Mouse (Mus musculus) embryonic facial prominence, embryonic 12.5 days (tissue): ENCODE results near the gene Abhd2. TPM values are rescaled to one million over a fixed set of nuclear protein-coding genes. Genes with fewer than 3 reads are reported as not detected.

ENCODE experiments used
- ATAC-seq: fragments of 200-750 bp; cut with Nextera tagmentation; 2 replicates; pipeline ENCODE4 v1.8.0; 2017; ENCODE audit not compliant: insufficient number of reproducible peaks, insufficient read depth, low FRiP score, low TSS enrichment
- H3K27ac ChIP-seq: fragments of 300-500 bp; sonication (generic); 2 replicates; pipeline ENCODE4 v1.5.1; 2016; ENCODE audit warnings: mild to moderate bottlenecking
- H3K27me3 ChIP-seq: fragments of 300-500 bp; sonication (generic); 2 replicates; pipeline ENCODE4 v1.6.1; 2016; ENCODE audit warnings: mild to moderate bottlenecking, moderate library complexity
- H3K36me3 ChIP-seq: fragments of 300-500 bp; sonication (generic); 2 replicates; pipeline ENCODE4 v1.6.1; 2016; ENCODE audit warnings: mild to moderate bottlenecking
- H3K4me1 ChIP-seq: fragments of 300-500 bp; sonication (generic); 2 replicates; pipeline ENCODE4 v1.6.1; 2016
- H3K4me2 ChIP-seq: fragments of 300-500 bp; sonication (generic); replicated peaks from 2 replicates; pipeline ENCODE4 v1.6.1; 2016; ENCODE audit warnings: mild to moderate bottlenecking, moderate library complexity
- H3K4me3 ChIP-seq: fragments of 300-500 bp; sonication (generic); 2 replicates; pipeline ENCODE4 v1.5.1; 2016; ENCODE audit warnings: mild to moderate bottlenecking
- H3K9ac ChIP-seq: fragments of 300-500 bp; sonication (generic); 2 replicates; pipeline ENCODE4 v1.6.1; 2016; ENCODE audit warnings: mild to moderate bottlenecking, moderate library complexity
- H3K9me3 ChIP-seq: fragments of 300-500 bp; sonication (generic); 2 replicates; pipeline ENCODE4 v1.6.1; 2016; ENCODE audit warnings: mild to moderate bottlenecking, moderate library complexity
- WGBS: fragments of 180-500 bp; shearing (Covaris S2); methylation state at CpG from one replicate; pipeline ENCODE4 v1.1.7; 2016; 5-methylcytosine and 5-hydroxymethylcytosine counted together
- polyA plus RNA-seq: library from polyadenylated mRNA; unstranded; fragments of >200 nt; fragmentation: Nextera tagmentation; extraction: Ambion mirVana; gene quantifications from 2 replicates; pipeline ENCODE4 v1.2.1, GENCODE M21; 2016

The Abhd2 gene
- polyA plus RNA-seq, 1 experiment from 2014 or later: 11.9 TPM

DNA sequence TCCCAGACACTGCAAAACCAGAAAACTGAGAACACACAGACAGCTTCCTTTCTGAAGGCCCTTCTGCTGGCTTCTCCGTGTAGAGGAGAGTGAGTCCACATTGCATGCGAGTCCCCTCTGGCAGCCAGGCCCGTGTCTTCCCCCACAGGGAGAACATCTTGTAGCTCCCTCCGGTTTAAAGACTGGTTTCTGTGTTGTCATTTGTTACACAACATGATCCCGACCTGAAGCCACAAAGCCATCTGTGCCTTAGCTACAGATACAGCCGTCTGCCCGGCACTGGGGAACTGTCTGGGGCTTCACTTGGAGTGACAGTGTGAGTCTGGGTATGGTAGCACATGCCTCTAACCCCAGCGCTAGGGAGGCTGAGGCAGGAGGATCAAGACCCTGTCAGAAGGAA lies 42.1 kb downstream of the Abhd2 start:
- 0 out of 2 replicates have a peak overlapping the region, but pooled peaks have one; percentile 14 for H3K27ac ChIP-seq
- H3K27me3 ChIP-seq: no peaks in the 10 kb centered on the region
- no peak for ATAC-seq
- no peaks in the 10 kb centered on the region for H3K9me3 ChIP-seq
- no peak overlapping the region for H3K4me3 ChIP-seq
- peaks cover 68% of the 10 kb centered on the region for H3K4me1 ChIP-seq
- H3K36me3 ChIP-seq: no peaks in the 10 kb centered on the region
- no peak overlapping the region for H3K9ac ChIP-seq
- H3K4me2 ChIP-seq: no peak overlapping the region
- WGBS: 61% methylated on average over 8 of the region's 8 CpGs

DNA sequence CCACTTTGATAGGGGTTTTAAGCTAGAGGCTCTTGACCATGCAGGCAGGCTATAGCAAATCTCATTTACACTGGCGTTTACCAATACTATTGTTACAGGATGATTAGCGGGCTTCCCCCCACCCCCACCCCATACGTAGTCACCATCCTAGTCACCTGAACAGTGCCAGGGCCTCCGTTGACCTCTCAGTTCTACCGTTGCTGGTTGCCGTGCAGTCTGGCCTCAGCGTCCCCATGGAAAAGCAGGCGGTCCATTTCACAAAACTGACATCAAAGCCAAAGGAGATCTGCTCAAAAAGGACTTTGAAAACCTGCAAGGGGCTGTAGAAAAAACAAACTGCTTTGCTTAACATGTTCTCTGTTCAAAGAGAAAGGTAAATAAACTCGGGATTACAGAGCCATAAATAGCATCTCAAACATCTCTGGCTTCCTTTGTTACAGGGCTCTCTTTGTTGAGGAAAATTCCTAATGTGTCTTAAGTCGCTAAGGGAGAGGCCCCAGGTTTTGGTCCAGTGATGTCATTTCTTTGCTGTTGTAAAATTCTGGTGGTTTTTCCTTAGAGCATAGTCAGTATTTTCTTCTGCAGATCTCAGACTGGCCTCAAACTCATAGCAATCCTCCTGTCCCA lies 43.2 kb downstream of the Abhd2 start:
- H3K4me1 ChIP-seq: peaks cover 62% of the 10 kb centered on the region
- no peaks in the 10 kb centered on the region for H3K27me3 ChIP-seq
- no peaks in the 10 kb centered on the region for H3K9me3 ChIP-seq
- no peak overlapping the region for H3K4me2 ChIP-seq
- H3K36me3 ChIP-seq: no peaks in the 10 kb centered on the region
- H3K27ac ChIP-seq: peak overlapping the region; percentile 58
- H3K4me3 ChIP-seq: no peak overlapping the region
- WGBS: 21% methylated on average over 10 of the region's 10 CpGs
- no peak for ATAC-seq
- no peak overlapping the region for H3K9ac ChIP-seq

DNA sequence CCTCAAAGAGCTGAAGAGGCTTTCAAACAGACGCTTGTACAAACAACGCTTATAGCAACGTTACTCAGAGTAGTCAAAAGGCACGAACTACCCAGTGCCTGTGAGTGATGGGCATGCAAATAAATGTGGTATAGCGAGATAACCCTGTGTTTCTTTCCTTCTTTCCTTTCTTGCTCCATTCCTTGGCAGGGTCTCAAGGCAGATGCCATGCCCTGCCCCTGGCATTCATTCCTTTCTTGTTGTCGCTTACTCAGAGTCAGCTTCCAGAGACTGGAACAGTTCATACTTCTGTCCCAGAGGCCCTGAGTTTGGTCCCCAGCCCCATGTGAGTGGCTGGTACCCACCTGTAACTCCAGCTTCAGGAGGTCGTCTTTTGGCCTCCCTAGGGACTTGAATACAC lies 44.6 kb downstream of the Abhd2 start:
- no peak overlapping the region for H3K4me2 ChIP-seq
- 72% methylated on average over 7 of the region's 7 CpGs for WGBS
- peaks cover 63% of the 10 kb centered on the region for H3K4me1 ChIP-seq
- ATAC-seq: no peak
- no peak overlapping the region for H3K9ac ChIP-seq
- no peaks in the 10 kb centered on the region for H3K27me3 ChIP-seq
- H3K36me3 ChIP-seq: no peaks in the 10 kb centered on the region
- H3K27ac ChIP-seq: peak overlapping the region; percentile 74
- no peaks in the 10 kb centered on the region for H3K9me3 ChIP-seq
- no peak overlapping the region for H3K4me3 ChIP-seq

DNA sequence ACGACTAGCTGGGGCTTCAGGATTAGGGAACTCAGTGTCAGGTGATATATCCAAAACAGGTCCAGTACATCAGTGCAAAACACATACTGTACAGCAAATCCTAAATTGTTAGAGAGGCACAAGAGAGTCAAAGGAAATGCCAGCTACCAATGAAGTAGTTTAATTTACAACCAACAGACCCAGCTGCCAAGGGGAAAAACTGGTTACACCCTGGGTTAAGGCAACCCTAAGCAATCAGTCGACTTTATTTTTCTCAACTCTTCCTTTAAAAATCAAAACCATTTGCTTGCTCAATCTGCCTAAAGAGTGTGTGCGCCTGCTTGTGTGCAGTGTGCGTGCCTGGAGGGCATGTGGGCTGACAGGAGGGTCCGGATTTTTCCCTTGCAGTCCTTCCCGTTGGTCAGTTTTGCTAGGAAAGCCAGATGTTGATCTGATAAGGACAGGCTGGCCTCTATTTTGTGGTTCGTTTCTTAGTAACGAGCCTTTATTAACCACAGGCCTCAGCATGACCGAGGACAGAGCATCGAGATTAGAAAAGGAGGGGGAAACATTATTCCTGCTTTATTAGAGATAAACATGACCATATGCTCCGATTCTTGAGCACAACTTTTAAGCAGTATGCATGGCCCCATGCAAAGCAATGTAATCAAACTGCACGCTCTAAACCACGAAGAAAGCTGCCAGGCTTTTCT lies 45.3 kb downstream of the Abhd2 start:
- no peak overlapping the region for H3K9ac ChIP-seq
- H3K4me3 ChIP-seq: no peak overlapping the region
- peak overlapping the region; percentile 74 for H3K27ac ChIP-seq
- peak; percentile 39; the same call in 1 of the 2 replicates for ATAC-seq
- peak overlapping the region; percentile 21; the same call in 1 of the 2 replicates for H3K4me2 ChIP-seq
- no peaks in the 10 kb centered on the region for H3K9me3 ChIP-seq
- WGBS: 20% methylated on average over 13 of the region's 13 CpGs
- H3K27me3 ChIP-seq: no peaks in the 10 kb centered on the region
- H3K36me3 ChIP-seq: no peaks in the 10 kb centered on the region
- peaks cover 59% of the 10 kb centered on the region for H3K4me1 ChIP-seq

DNA sequence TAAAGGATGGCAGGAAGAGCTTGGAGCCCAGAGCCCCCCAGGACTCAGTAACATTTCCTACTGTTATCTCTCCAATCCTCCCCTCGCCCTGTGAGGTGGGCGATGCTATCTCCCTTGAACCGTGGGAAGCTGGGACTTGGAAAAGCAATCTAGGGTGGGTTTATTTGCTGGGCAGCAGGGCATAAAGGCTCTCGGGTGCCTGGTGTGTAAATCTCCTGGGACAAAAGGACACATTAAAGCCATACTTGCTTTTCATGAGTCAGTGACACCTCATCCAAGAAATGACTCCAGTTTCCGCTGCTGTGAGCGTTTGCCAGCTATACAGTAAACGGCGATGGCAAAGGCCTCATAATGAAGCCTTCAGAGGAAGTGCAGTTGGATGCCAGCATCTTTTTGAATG lies 50.9 kb downstream of the Abhd2 start:
- Histone ChIP-seq H3K9me3 (no peaks in the 10 kb centered on the region), H3K9ac (no peak overlapping the region), H3K4me1 (peaks cover 6% of the 10 kb centered on the region; the same call in 1 of the 2 replicates), H3K4me2 (no peak overlapping the region), H3K4me3 (no peak overlapping the region), H3K27me3 (no peaks in the 10 kb centered on the region), H3K27ac (no peak overlapping the region), H3K36me3 (peaks cover 36% of the 10 kb centered on the region)
- no peak for ATAC-seq
- WGBS: 89% methylated on average over 8 of the region's 8 CpGs

DNA sequence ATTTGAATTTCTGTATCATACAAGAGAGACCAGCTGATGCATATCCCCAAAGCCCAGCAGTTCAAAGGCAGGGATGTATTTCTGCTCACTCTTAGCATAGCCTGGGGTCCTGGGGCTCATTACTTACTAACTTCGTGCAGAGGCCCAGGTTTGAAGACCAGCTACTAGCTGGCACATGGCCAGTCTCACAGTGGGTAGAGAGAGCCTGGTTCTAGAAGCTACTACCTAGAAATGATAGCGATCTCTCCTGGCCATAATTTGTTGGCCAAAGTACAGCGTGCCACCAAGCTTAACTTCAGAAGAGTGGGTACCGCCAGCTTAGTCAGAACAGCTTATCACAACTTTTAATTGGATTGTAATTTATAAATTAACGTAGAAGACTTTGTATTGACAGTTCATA lies 55.8 kb downstream of the Abhd2 start:
- no peaks in the 10 kb centered on the region for H3K27me3 ChIP-seq
- no peak overlapping the region for H3K4me2 ChIP-seq
- H3K4me1 ChIP-seq: no peaks in the 10 kb centered on the region
- peaks cover 54% of the 10 kb centered on the region for H3K36me3 ChIP-seq
- no peak overlapping the region for H3K27ac ChIP-seq
- no peak for ATAC-seq
- 90% methylated on average over 5 of the region's 5 CpGs for WGBS
- H3K9me3 ChIP-seq: no peaks in the 10 kb centered on the region
- no peak overlapping the region for H3K9ac ChIP-seq
- H3K4me3 ChIP-seq: no peak overlapping the region

DNA sequence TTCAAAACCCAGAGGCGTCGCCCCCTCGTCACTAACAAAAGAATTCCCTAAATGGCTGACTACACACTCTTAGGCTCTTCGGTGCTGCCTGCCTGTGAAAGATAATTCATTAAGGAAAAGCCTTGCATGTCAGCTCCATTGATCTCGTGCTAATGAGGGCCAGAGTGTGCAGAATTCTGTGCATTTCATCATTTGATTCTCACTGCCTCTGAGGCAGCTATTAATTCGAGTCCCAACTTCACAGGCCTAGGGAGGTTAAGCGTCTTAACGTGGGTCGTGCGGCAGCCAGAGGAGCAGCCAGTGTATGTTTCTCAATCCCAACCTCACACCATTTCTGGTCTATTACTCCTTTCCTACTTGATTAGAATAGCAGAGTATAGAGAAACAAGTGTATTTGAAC lies 58.2 kb downstream of the Abhd2 start:
- 85% methylated on average over 10 of the region's 10 CpGs for WGBS
- ATAC-seq: no peak
- H3K27ac ChIP-seq: no peak overlapping the region

DNA sequence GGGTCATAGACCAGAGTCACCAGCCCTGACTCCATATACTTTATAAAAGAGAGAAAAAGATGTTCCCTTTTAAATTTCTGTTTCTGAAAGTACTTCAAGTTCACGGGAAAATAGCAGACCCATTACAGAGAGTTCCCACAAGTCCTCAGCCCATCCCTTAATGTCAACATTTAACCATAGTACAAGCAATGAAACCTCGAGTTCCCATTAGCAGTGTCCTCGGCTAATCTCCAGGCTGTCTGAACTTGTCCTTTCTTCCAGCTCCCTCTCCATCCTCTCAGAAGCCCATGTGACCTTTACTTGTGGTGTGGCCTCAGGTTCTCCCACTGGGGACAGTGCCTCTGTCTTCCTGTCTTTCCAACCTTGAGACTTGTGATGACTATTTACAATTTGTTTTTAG lies 60.4 kb downstream of the Abhd2 start:
- WGBS: 73% methylated on average over 3 of the region's 3 CpGs

More for the DNA sequence above, 58.2 kb downstream of the Abhd2 start:
- Histone ChIP-seq H3K4me3 (no peak overlapping the region), H3K4me1 (no peaks in the 10 kb centered on the region), H3K9ac (no peak overlapping the region), H3K4me2 (no peak overlapping the region), H3K27me3 (no peaks in the 10 kb centered on the region), H3K36me3 (peaks cover 35% of the 10 kb centered on the region), H3K9me3 (no peaks in the 10 kb centered on the region)

DNA sequence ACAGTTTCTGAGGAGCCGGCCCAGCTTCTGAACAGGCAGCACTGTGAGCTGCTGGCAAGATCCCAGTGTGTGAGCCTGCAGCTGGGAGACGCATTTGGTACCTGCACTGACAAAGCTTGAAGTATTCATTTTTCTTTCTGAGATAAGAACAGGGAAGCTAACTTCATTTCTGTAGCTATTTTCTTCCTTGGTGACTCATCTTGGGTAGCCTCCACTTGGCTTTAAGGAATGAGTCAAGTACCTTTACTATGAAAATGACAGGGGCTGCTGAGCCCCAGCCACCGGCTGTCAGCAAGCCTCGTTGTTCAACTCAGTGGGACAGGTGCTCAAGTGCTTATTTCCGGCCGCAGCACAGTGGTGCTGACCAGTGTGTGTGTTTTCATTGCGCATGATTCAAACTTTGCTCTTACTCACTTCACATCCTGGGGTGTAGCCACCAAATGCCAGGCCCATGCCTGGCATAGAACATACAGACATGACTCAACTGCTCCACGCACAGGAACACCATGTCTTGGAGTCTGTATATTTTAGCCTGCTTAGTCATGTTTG lies 63.4 kb downstream of the Abhd2 start:
- Histone ChIP-seq H3K27me3 (no peaks in the 10 kb centered on the region), H3K4me2 (no peak overlapping the region), H3K9me3 (no peaks in the 10 kb centered on the region), H3K4me1 (no peaks in the 10 kb centered on the region), H3K4me3 (no peak overlapping the region), H3K9ac (no peak overlapping the region), H3K27ac (no peak overlapping the region), H3K36me3 (0 out of 2 replicates have a peak, but pooled peaks cover 7% of the 10 kb centered on the region)
- ATAC-seq: no peak
- WGBS: 92% methylated on average over 8 of the region's 8 CpGs

More for the DNA sequence above, 60.4 kb downstream of the Abhd2 start:
- H3K4me1 ChIP-seq: no peaks in the 10 kb centered on the region
- H3K4me2 ChIP-seq: no peak overlapping the region
- H3K36me3 ChIP-seq: peaks cover 25% of the 10 kb centered on the region; the same call in 1 of the 2 replicates
- H3K27me3 ChIP-seq: no peaks in the 10 kb centered on the region
- no peak overlapping the region for H3K9ac ChIP-seq
- no peak overlapping the region for H3K4me3 ChIP-seq
- ATAC-seq: no peak
- no peaks in the 10 kb centered on the region for H3K9me3 ChIP-seq
- H3K27ac ChIP-seq: no peak overlapping the region

DNA sequence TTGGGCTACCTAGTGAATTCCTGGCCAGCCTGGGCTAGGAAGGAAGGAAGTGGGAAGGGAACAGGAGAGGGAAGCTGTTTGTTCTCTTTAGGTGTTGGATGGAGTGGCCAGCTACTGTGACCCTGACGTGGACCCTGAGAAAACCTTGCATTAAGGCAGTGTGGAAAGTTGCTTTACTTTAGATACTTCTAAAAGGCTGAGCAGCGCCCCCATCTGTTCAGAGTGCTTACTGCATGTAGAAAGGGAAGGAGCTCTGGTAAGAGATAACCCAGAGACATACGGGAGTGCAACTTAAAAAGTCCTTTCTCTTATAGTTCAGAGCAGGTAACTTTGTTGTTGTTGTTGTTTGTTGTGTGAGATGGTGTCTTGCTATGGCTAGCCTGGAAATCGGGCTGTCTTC lies 72.9 kb downstream of the Abhd2 start:
- H3K27ac ChIP-seq: no peak overlapping the region
- no peaks in the 10 kb centered on the region for H3K27me3 ChIP-seq
- H3K9me3 ChIP-seq: no peaks in the 10 kb centered on the region
- H3K4me3 ChIP-seq: no peak overlapping the region
- 53% methylated on average over 4 of the region's 4 CpGs for WGBS
- H3K9ac ChIP-seq: no peak overlapping the region
- ATAC-seq: no peak
- H3K4me1 ChIP-seq: no peaks in the 10 kb centered on the region
- H3K4me2 ChIP-seq: no peak overlapping the region
- peaks cover 11% of the 10 kb centered on the region for H3K36me3 ChIP-seq

DNA sequence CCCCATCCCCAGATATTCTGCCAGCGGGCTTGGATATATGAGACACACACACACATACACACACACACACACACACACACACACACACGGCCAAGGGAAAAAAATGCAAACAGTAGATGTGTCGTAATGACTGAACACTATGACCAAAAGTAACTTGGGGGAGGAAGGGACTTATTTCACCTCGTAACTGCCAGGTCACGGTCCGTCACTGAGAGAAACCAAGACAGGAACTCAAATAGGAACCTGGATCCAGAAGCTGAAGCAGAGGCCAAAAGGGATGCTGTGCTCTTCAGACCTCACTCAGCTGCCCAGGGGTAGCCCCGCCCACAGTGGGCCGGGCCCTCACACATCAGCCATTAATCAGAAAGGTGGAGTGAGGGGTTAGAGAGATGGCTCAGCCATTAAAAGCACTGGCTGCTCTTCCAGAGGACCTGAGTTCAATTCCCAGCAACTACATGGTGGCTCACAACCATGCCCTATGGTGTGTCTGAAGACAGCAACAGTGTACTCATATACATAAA lies 73.6 kb downstream of the Abhd2 start:
- no peak overlapping the region for H3K4me2 ChIP-seq
- no peaks in the 10 kb centered on the region for H3K4me1 ChIP-seq
- no peaks in the 10 kb centered on the region for H3K27me3 ChIP-seq
- ATAC-seq: no peak
- H3K4me3 ChIP-seq: no peak overlapping the region
- no peaks in the 10 kb centered on the region for H3K9me3 ChIP-seq
- no peak overlapping the region for H3K9ac ChIP-seq
- H3K36me3 ChIP-seq: peaks cover 14% of the 10 kb centered on the region
- WGBS: 76% methylated on average over 8 of the region's 8 CpGs
- H3K27ac ChIP-seq: no peak overlapping the region
